Mouse (Mus musculus) C2C12 (cell line): ENCODE data around the gene Tmigd1. TPM values are rescaled to one million over a fixed set of nuclear protein-coding genes. Genes with fewer than 3 reads are reported as not detected.

Experiments
- H3K27me3 ChIP-seq: one replicate; pipeline ENCODE4 v1.6.1; 2011; ENCODE audit not compliant: control insufficient read depth, insufficient read depth, insufficient read length
- H3K36me3 ChIP-seq: one replicate; pipeline ENCODE4 v1.6.1; 2011; ENCODE audit not compliant: control insufficient read depth, insufficient read depth
- H3K4me3 ChIP-seq: one replicate; pipeline ENCODE4 v1.5.1; 2011; ENCODE audit warnings: mild to moderate bottlenecking, control low read depth; ENCODE audit not compliant: poor library complexity, insufficient read depth, severe bottlenecking
- H3K79me2 ChIP-seq: one replicate; pipeline ENCODE4 v1.6.1; 2011; ENCODE audit not compliant: control insufficient read depth, insufficient read depth
- H3K79me3 ChIP-seq: one replicate; pipeline ENCODE4 v1.6.1; 2011; ENCODE audit warnings: low read depth, control low read depth
- H3ac ChIP-seq: one replicate; pipeline ENCODE3; 2011; ENCODE audit warnings: low read depth; ENCODE audit not compliant: control insufficient read depth, insufficient read length
- CEBPB ChIP-seq: IDR thresholded peaks from one replicate; pipeline ENCODE4 v1.6.1; 2011; ENCODE audit warnings: low read depth, mild to moderate bottlenecking, control low read depth, moderate library complexity
- CTCF ChIP-seq: IDR thresholded peaks from one replicate; pipeline ENCODE4 v1.5.1; 2011; ENCODE audit not compliant: control insufficient read depth, insufficient read depth, insufficient read length
- FOSL1 ChIP-seq: IDR thresholded peaks from one replicate; pipeline ENCODE4 v1.8.0; 2011; ENCODE audit warnings: mild to moderate bottlenecking, low read length; ENCODE audit not compliant: poor library complexity, insufficient read depth, severe bottlenecking
- MAX ChIP-seq: IDR thresholded peaks from one replicate; pipeline ENCODE4 v1.6.1; 2011; ENCODE audit warnings: mild to moderate bottlenecking, control low read depth
- MYOD1 ChIP-seq: IDR thresholded peaks from one replicate; pipeline ENCODE4 v1.6.1; 2011; ENCODE audit warnings: low read depth; ENCODE audit not compliant: control insufficient read depth, insufficient read length
- MYOG ChIP-seq: IDR thresholded peaks from one replicate; pipeline ENCODE4 v1.6.1; 2011; ENCODE audit not compliant: control insufficient read depth, insufficient read length; ENCODE audit errors: extremely low read depth
- USF1 ChIP-seq: IDR thresholded peaks from one replicate; pipeline ENCODE4 v1.6.1; 2011; ENCODE audit warnings: low read depth, mild to moderate bottlenecking, control low read depth, moderate library complexity
- polyA plus RNA-seq: library from polyadenylated mRNA; unstranded; fragments of >200 nt; fragmentation: generic; extraction: Trizol; gene quantifications from one replicate; pipeline ENCODE4 v1.2.1, GENCODE M21; 2012; ENCODE audit warnings: missing spikeins

Tmigd1 gene
- polyA plus RNA-seq, 1 experiment = not detected

DNA sequence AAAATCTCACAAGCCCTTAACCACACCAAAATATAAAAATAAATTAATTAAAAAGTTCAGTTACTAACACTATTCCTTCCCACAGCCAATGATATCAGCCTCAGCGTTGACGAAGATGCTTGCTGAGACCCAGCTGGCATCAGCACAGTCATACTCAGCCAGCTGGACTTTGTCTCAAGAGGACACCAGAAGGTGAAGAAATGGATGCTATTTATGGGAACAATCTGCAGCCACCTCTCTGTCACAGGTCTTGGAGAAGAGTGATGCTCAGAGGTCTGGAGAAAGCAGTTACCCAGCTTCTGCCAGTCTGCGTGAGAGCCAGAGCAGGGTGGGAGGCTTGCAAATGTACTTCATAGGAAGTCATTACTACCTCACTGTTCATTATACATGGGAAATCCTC lies 40.8 kb upstream of the Tmigd1 start:
- H3K36me3 ChIP-seq = no peaks in the 10 kb centered on the region
- TF ChIP-seq MAX = no peak
- TF ChIP-seq MYOG = no peak
- no peak for TF ChIP-seq FOSL1
- no peak for TF ChIP-seq CEBPB
- TF ChIP-seq MYOD1 = no peak
- TF ChIP-seq CTCF = no peak
- no peak for TF ChIP-seq USF1

DNA sequence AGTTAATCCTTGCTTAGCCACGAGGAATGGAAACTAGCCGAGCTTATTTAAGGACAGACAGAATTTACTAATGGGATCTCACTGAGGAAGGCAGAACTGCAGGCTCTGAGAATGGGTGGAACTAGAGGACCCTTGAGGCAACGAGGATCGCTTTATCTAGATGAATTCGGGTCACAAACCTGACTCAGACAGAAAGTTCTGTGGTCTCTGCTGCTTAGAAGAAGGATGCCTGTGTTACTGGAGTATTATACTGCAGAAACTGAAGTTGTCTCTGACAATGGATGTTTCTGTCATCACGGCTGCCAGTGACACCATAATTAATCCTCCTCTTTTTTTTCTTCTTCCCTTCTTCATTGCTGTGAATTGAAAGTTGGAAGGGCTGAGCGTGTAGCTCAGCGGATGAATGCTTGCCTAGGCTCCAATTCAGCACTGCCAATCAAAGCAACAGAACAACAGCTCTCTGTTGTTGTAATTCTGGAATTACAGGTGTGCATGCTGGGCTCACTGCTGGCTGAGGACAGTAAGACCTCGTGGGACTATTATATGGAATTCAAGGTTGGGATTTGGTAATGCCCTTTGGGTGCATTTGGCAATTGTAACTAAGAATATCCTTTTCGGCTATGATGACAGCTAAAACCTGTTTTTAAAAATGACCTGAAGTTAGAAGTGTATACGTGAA lies 29.3 kb upstream of the Tmigd1 start:
- Histone ChIP-seq H3K79me2 (no peaks in the 10 kb centered on the region), H3K4me3 (no peak overlapping the region), H3K36me3 (no peaks in the 10 kb centered on the region), H3ac (no peak overlapping the region), H3K27me3 (no peaks in the 10 kb centered on the region), H3K79me3 (no peaks in the 10 kb centered on the region)
- no peak for TF ChIP-seq MAX
- TF ChIP-seq MYOD1 = no peak

More for the DNA sequence above, 40.8 kb upstream of the Tmigd1 start:
- H3K4me3 ChIP-seq = no peak overlapping the region
- H3K79me3 ChIP-seq = no peaks in the 10 kb centered on the region
- H3ac ChIP-seq = no peak overlapping the region
- H3K27me3 ChIP-seq = no peaks in the 10 kb centered on the region
- H3K79me2 ChIP-seq = no peaks in the 10 kb centered on the region

DNA sequence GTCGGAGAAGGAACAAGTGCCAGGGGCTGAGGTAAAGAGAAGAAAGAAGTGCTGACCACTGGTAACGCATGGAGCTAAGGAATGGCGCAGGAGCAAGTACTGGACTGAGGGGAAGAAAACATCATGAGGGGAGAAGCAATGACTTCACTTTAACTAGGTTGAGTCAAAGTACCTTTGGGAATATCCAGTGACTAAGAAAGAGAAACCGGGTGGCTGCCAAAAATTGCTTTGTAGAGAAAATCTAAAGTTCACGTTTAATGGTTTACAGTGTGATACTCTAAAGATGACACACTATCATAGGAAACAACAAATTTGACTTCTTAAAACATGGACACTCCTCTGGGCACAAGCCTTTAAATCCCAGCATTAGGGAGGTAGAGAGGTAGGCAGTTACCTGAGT lies 28.1 kb upstream of the Tmigd1 start:
- H3ac ChIP-seq = no peak overlapping the region
- H3K27me3 ChIP-seq = no peaks in the 10 kb centered on the region
- TF ChIP-seq FOSL1 (no peak), CEBPB (no peak), MYOD1 (no peak), MAX (no peak), USF1 (no peak), CTCF (no peak), MYOG (no peak)
- H3K4me3 ChIP-seq = no peak overlapping the region
- H3K79me2 ChIP-seq = no peaks in the 10 kb centered on the region
- H3K36me3 ChIP-seq = no peaks in the 10 kb centered on the region
- H3K79me3 ChIP-seq = no peaks in the 10 kb centered on the region

DNA sequence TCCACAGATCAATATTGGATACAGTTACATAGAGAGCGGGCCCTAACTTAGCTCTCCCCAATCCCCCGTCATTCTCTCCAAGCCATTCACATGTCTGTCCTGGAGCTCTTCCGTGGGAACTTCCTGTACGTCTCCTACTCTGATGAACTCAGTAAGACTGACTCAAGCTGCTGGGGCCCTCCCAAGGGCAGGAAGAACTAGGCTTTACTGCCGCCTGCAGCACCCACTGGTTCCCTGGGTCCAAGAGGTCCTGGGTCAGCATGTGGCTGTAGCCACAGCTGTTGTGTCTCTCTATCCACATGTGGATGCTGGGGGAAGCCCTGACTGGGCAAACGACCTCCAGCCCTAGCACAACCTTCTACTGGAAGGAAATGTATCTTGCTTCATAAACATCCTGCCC lies 27.2 kb upstream of the Tmigd1 start:
- no peak overlapping the region for H3K4me3 ChIP-seq
- no peaks in the 10 kb centered on the region for H3K79me3 ChIP-seq
- H3ac ChIP-seq = no peak overlapping the region
- no peaks in the 10 kb centered on the region for H3K79me2 ChIP-seq
- H3K36me3 ChIP-seq = no peaks in the 10 kb centered on the region
- TF ChIP-seq CEBPB (no peak), FOSL1 (no peak), MYOD1 (no peak)
- no peaks in the 10 kb centered on the region for H3K27me3 ChIP-seq

DNA sequence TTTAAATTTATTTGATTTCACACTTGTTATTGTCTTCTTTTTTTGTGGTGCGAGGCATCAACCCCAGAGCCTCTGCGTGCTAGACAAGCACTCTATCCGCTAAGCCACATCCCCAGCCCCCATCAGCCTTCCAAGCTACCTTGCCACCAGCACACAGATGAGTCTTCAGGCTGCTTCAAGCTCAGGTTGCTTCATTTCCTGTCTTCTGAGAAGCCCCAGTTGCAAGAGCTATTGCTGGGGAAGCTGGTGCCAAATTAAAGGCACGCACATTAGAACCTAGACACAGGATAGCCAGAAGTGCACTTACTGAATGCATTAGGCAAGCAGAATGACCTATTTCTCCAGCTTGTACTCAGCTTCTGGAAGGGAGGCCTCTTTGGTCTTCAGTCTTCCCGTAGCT lies 22.1 kb upstream of the Tmigd1 start:
- no peak overlapping the region for H3ac ChIP-seq
- H3K79me2 ChIP-seq = no peaks in the 10 kb centered on the region
- no peak overlapping the region for H3K4me3 ChIP-seq
- H3K27me3 ChIP-seq = no peaks in the 10 kb centered on the region
- TF ChIP-seq CTCF (no peak), MYOG (no peak)
- H3K79me3 ChIP-seq = no peaks in the 10 kb centered on the region
- no peaks in the 10 kb centered on the region for H3K36me3 ChIP-seq

DNA sequence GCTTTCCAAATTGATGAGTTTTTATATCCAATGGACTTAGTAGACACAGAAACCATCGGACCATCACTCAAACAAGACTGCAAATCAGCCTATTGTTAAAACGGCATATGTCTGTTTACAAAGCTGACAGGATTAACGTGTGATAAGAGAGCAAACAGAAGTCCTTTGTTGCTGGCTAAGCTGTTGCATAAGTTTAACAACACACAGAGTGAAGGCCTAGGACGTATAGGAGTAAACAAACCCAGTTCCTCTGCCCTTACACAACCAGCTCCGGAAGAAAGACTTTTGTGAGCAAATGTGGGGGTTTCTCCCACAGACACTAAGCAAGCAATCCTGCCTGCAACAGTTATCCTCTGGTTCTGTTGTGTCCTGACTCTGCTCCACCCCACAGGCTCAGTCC lies 17.5 kb upstream of the Tmigd1 start:
- H3K4me3 ChIP-seq = no peak overlapping the region
- H3K36me3 ChIP-seq = no peaks in the 10 kb centered on the region
- no peaks in the 10 kb centered on the region for H3K79me2 ChIP-seq
- no peak for TF ChIP-seq CTCF
- TF ChIP-seq CEBPB = no peak
- no peak for TF ChIP-seq MYOD1
- no peak for TF ChIP-seq USF1
- no peak for TF ChIP-seq FOSL1
- no peak for TF ChIP-seq MAX
- TF ChIP-seq MYOG = no peak
- H3K79me3 ChIP-seq = no peaks in the 10 kb centered on the region
- no peaks in the 10 kb centered on the region for H3K27me3 ChIP-seq
- H3ac ChIP-seq = no peak overlapping the region
